Mouse (Mus musculus) embryo, embryonic 11.5 days (tissue): ENCODE measurements at regions not wholly inside any gene's neighbourhood (a gene's known extent, or its start where the extent isn't known, plus 50 kb on each side); places are given as distances from the start of the nearest gene placed in this dataset.
"Not testable (repeated sequence)": the region's sequence is repeated elsewhere in the genome, so short reads cannot be mapped to it uniquely, and the experiment has no call there.

Source experiments
- DNase-seq: peaks from one replicate; pipeline ENCODE4 v3.0.0-alpha.2; 2012; ENCODE audit warnings: low read depth, low spot score

- DNase-seq: no peak
These were observed 248.8 kb downstream of the Pros1 start for GRCm38 (mm10) chr16:63102930-63103329.

GRCm38 (mm10) chr16:63104383-63104782 lies 250.3 kb downstream of the Pros1 start:
- DNase-seq: no peak

GRCm38 (mm10) chr16:63104938-63105714 lies 251.0 kb downstream of the Pros1 start:
- no peak for DNase-seq

- no peak for DNase-seq
These were observed 262.3 kb downstream of the Pros1 start for GRCm38 (mm10) chr16:63116456-63116855.

GRCm38 (mm10) chr16:63118721-63119120 lies 264.6 kb downstream of the Pros1 start:
- no peak for DNase-seq

- no peak for DNase-seq
These were observed 289.7 kb downstream of the Pros1 start for GRCm38 (mm10) chr16:63143851-63144250.

GRCm38 (mm10) chr16:63155300-63155821 lies 301.3 kb downstream of the Pros1 start:
- no peak for DNase-seq

- DNase-seq: no peak
These were observed 316.0 kb downstream of the Pros1 start for GRCm38 (mm10) chr16:63170101-63170500.

GRCm38 (mm10) chr16:63179228-63179627 lies 325.1 kb downstream of the Pros1 start:
- no peak for DNase-seq

GRCm38 (mm10) chr16:63191181-63191580 lies 337.1 kb downstream of the Pros1 start:
- DNase-seq: no peak

- no peak for DNase-seq
These were observed 337.5 kb downstream of the Pros1 start for GRCm38 (mm10) chr16:63191623-63192022.

GRCm38 (mm10) chr16:63194595-63194994 lies 340.5 kb downstream of the Pros1 start:
- DNase-seq: no peak

- DNase-seq: not testable (repeated sequence)
These were observed 359.4 kb downstream of the Pros1 start for GRCm38 (mm10) chr16:63213471-63213870.

GRCm38 (mm10) chr16:63220228-63220879 lies 366.2 kb downstream of the Pros1 start:
- DNase-seq: no peak

- DNase-seq: no peak
These were observed 370.5 kb downstream of the Pros1 start for GRCm38 (mm10) chr16:63224608-63225007.

- no peak for DNase-seq
These were observed 371.0 kb downstream of the Pros1 start for GRCm38 (mm10) chr16:63225097-63225496.

- DNase-seq: no peak
These were observed 375.0 kb downstream of the Pros1 start for GRCm38 (mm10) chr16:63229135-63229534.

- no peak for DNase-seq
These were observed 375.5 kb downstream of the Pros1 start for GRCm38 (mm10) chr16:63229567-63229966.

- no peak for DNase-seq
These were observed 416.1 kb downstream of the Pros1 start for GRCm38 (mm10) chr16:63270173-63270572.

GRCm38 (mm10) chr16:63277556-63277955 lies 423.4 kb downstream of the Pros1 start:
- DNase-seq: no peak

- DNase-seq: no peak
These were observed 424.2 kb downstream of the Pros1 start for GRCm38 (mm10) chr16:63278259-63278697.

- no peak for DNase-seq
These were observed 433.5 kb downstream of the Pros1 start for GRCm38 (mm10) chr16:63287655-63288054.

GRCm38 (mm10) chr16:63311676-63312075 lies 457.6 kb downstream of the Pros1 start:
- no peak for DNase-seq
